Mouse (Mus musculus): ENCODE results near the gene Pcdh15.

DNA sequence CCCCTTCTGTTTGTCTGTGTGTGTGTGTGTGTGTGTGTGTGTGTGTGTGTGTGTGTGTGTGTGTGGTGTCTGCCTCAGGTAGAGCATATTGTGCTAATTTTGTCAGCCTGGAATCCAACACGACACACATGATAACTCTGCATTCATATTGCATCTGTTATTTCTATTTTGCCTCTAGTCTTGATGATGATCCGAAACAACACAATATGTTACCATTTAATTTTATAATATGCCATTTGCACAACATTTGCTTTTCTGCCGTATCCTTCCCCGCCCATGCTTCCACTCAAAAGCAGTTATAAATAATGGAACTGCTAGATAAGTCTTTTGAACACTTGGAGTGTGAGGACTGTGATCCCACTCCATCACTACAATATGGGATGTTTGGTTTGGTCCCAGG, 987.5 kb downstream of the Pcdh15 start:
- TF ChIP-seq CTCF (IDR thresholded peaks at IDR 0.05; ENCODE audit: control insufficient read depth, insufficient read depth, insufficient replicate concordance, low read depth, low read length) (no peak), POLR2A (IDR thresholded peaks at IDR 0.05; ENCODE audit: control insufficient read depth, low read depth, low read length) (no peak)

Measured in testis, adult 2 months (tissue).